Mouse (Mus musculus) heart, adult 2 months (tissue): Measurements from ENCODE around the gene 3110009E18Rik.

Source experiments
- CTCF ChIP-seq: fragments of 200-600 bp; IDR thresholded peaks from 2 replicates; pipeline ENCODE4 v1.8.1; 2022; ENCODE audit warnings: antibody characterized with exemption, mild to moderate bottlenecking, moderate library complexity
- EP300 ChIP-seq: fragments of 200-500 bp; IDR thresholded peaks from 2 replicates; pipeline ENCODE4 v1.6.1; 2011; ENCODE audit warnings: low read depth, low read length, control low read depth; ENCODE audit not compliant: insufficient read depth

DNA sequence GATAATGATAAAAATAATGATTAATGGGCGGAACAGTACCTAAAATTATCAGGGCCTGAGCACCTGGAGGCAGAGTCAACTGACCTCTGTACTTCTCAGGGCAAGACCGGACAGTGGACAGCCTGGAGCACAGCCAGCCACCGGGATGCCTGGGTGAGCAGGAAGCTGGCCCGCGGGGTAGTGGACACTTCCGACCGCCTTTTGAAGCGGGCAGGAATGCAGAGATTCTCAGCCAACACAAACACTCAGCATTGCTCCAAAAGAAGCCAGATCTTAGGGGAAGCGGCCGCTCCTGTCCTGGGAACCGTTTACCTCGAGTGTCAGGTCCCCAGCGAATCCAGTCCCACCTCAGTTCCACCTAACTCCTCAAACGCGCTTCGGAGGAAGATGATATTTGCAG lies 48.1 kb upstream of the 3110009E18Rik start:
- TF ChIP-seq CTCF (no peak), EP300 (no peak)
